Mouse (Mus musculus): ENCODE measurements around the gene Plppr3. TPM values are rescaled to one million over a fixed set of nuclear protein-coding genes. Genes with fewer than 3 reads are reported as not detected.
A peak's percentile ranks its signal among the peaks of the same experiment; 100 is the strongest.

The Plppr3 gene
- polyA plus RNA-seq (2014; fragmentation: Nextera tagmentation; extraction: Ambion mirVana), result 32.4 and 50.2 TPM in 2 replicates

- 0% methylated on average over 29 of the region's 57 CpGs for WGBS
- peaks cover 14% of the 10 kb centered on the region; the same call in 1 of the 2 replicates for H3K4me1 ChIP-seq (ENCODE audit: control insufficient read depth, insufficient read depth, low read length)
- H3K36me3 ChIP-seq (ENCODE audit: control insufficient read depth, insufficient read depth, low read length), result peaks cover 21% of the 10 kb centered on the region; the same call in 1 of the 2 replicates
- H3K27ac ChIP-seq (replicated peaks; ENCODE audit: low read depth, low read length), result peak within 1 kb of the TSS; percentile 85
- H3K9ac ChIP-seq (ENCODE audit: low read depth, low read length), result peak within 1 kb of the TSS; percentile 82
- no peaks in the 10 kb centered on the region for H3K27me3 ChIP-seq (replicated peaks; ENCODE audit: control insufficient read depth, insufficient read depth, low read length)
- H3K4me3 ChIP-seq (ENCODE audit: low read depth, low read length), result peak within 1 kb of the TSS; percentile 68
- no peaks in the 10 kb centered on the region for H3K9me3 ChIP-seq (ENCODE audit: control insufficient read depth, low read length)
- ATAC-seq (ENCODE audit: low read depth) (peak; percentile 91), DNase-seq (ENCODE audit: low spot score) (peak; percentile 83)
- peak within 1 kb of the TSS; percentile 81 for H3K4me2 ChIP-seq (ENCODE audit: low read depth, low read length)
Observed at GRCm38 (mm10) chr10:79874290-79874862, at the start of gene Plppr3, which contains the start of gene Prtn3. Plppr3 (minus strand) TSS chr10:79874634. Prtn3 (plus strand) TSS chr10:79874476.

GRCm38 (mm10) chr10:79921572-79921971 lies 47.1 kb upstream of the Plppr3 start:
- Histone ChIP-seq H3K9me3 (ENCODE audit: control insufficient read depth, low read length) (no peaks in the 10 kb centered on the region), H3K4me1 (ENCODE audit: control insufficient read depth, insufficient read depth, low read length) (peaks cover 18% of the 10 kb centered on the region), H3K27ac (replicated peaks; ENCODE audit: low read depth, low read length) (no peak overlapping the region), H3K9ac (ENCODE audit: low read depth, low read length) (no peak overlapping the region; the same call in 1 of the 2 replicates), H3K4me2 (ENCODE audit: low read depth, low read length) (peak overlapping the region; percentile 49), H3K27me3 (replicated peaks; ENCODE audit: control insufficient read depth, insufficient read depth, low read length) (peaks cover 60% of the 10 kb centered on the region), H3K4me3 (ENCODE audit: low read depth, low read length) (peak overlapping the region; percentile 32), H3K36me3 (ENCODE audit: control insufficient read depth, insufficient read depth, low read length) (no peaks in the 10 kb centered on the region)
- 1% methylated on average over 21 of the region's 34 CpGs for WGBS
- DNase-seq (ENCODE audit: low spot score) (peak; percentile 27), ATAC-seq (ENCODE audit: low read depth) (no peak)

DNA sequence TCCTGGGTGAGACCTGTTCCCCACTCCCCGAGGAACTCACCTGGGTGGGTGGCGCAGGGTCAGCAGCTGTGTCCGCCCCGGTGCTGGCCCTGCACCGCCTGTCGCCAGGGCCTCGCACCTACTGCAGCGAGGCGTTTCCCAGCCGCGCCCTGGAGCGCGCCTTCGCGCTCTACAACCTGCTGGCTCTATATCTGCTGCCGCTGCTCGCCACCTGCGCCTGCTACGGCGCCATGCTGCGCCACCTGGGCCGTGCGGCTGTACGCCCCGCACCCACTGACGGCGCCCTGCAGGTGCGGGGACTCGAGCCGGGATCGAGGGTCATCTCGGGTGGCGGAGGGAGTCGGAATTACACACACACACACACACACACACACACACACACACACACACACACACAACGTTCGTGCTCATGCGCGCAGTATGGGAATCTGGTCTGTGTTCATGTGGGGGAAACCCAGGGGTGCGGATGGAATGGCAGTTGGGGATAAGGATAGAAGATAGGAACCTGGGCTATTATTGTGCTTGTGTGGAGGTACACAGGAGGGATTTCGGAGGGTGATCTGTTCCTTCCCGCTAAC lies 46.6 kb upstream of the Plppr3 start, which contains the start of gene R3hdm4:
Gene R3hdm4, minus strand, starts transcription at position 251 of the 578 bp plus-strand sequence.
- H3K9ac ChIP-seq (ENCODE audit: low read depth, low read length), result no peak within 1 kb of the TSS; the same call in 1 of the 2 replicates

DNA sequence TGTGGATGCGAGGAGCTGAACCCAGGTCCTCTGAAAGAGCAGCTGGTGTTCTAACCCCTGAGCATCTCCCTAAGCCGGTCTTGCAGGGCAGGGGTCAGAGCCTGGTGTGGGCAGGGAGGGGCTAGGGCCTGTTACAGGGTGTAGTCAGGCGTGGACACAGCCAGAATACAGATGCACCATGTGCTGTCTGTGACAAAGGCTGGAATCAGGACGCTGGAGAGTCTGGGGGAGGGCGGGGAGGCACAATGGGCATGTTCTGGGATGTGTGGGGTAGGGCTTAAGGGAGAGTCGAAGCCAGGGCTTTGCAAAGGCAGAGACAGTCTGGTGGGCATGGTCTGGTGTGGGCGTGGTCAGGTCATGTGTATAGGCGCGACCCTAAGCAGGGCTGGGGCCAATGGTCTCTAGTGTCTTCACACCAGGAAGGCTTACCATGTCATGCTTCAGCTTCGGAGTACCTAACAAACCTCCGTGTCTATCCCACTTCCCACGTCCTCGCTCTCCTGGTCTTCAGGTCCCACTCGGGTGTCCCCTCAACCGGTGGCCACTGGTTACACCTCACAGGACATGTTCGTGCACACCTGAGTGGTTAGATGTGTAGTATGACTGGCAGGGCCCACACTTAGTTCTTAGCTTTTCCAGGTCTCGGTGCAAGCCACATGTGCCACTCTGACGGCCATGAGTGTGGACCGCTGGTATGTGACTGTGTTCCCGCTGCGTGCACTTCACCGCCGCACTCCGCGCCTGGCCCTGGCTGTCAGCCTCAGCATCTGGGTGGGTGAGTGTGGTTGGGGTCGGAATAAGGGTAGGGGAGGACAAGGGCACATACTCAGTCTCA lies 45.8 kb upstream of the Plppr3 start:
- Histone ChIP-seq H3K4me2 (ENCODE audit: low read depth, low read length) (no peak overlapping the region), H3K27me3 (replicated peaks; ENCODE audit: control insufficient read depth, insufficient read depth, low read length) (peaks cover 60% of the 10 kb centered on the region), H3K4me3 (ENCODE audit: low read depth, low read length) (peak overlapping the region; percentile 32), H3K9me3 (ENCODE audit: control insufficient read depth, low read length) (no peaks in the 10 kb centered on the region), H3K4me1 (ENCODE audit: control insufficient read depth, insufficient read depth, low read length) (peaks cover 21% of the 10 kb centered on the region), H3K27ac (replicated peaks; ENCODE audit: low read depth, low read length) (no peak overlapping the region), H3K9ac (ENCODE audit: low read depth, low read length) (no peak overlapping the region), H3K36me3 (ENCODE audit: control insufficient read depth, insufficient read depth, low read length) (no peaks in the 10 kb centered on the region)
- DNase-seq (ENCODE audit: low spot score) (no peak), ATAC-seq (ENCODE audit: low read depth) (no peak)
- WGBS, result 22% methylated on average over 25 of the region's 26 CpGs

More for the DNA sequence above, 46.6 kb upstream of the Plppr3 start, which contains the start of gene R3hdm4:
- H3K27me3 ChIP-seq (replicated peaks; ENCODE audit: control insufficient read depth, insufficient read depth, low read length), result peaks cover 60% of the 10 kb centered on the region
- no peak within 1 kb of the TSS for H3K27ac ChIP-seq (replicated peaks; ENCODE audit: low read depth, low read length)
- peak within 1 kb of the TSS; percentile 49 for H3K4me2 ChIP-seq (ENCODE audit: low read depth, low read length)
- peaks cover 18% of the 10 kb centered on the region for H3K4me1 ChIP-seq (ENCODE audit: control insufficient read depth, insufficient read depth, low read length)
- H3K36me3 ChIP-seq (ENCODE audit: control insufficient read depth, insufficient read depth, low read length), result no peaks in the 10 kb centered on the region
- peak within 1 kb of the TSS; percentile 32 for H3K4me3 ChIP-seq (ENCODE audit: low read depth, low read length)
- ATAC-seq (ENCODE audit: low read depth), result no peak
- no peaks in the 10 kb centered on the region for H3K9me3 ChIP-seq (ENCODE audit: control insufficient read depth, low read length)
- 6% methylated on average over 14 of the region's 41 CpGs for WGBS
- DNase-seq (ENCODE audit: low spot score), result no peak

DNA sequence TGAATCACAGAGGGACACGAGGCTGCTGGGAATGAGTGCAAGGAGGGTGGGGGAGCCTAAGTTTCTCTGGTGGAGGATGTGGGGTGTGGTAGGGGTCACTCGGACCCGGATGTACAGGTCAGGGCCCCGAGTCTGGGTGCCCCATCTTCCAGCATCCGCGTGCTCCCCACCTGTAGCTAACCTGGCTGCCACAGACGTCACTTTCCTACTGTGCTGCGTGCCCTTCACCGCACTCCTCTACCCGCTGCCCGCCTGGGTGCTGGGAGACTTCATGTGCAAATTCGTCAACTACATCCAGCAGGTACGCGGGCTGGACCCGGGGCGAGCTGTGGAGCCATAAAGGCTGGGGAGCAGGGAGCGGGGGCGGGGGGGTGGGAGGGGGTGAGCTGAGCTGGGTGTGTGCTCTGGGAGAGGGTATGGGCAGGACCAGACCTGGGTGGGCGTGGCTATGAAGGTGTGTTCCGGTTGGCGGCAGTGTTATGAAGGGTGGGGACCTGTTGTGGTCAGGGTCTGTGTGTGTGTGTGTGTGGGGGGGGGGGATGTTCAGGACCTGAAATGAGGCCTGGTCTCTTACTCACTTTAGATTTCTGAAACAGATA lies 44.9 kb upstream of the Plppr3 start:
- peak overlapping the region; percentile 37; the same call in 1 of the 2 replicates for H3K9ac ChIP-seq (ENCODE audit: low read depth, low read length)
- H3K27me3 ChIP-seq (replicated peaks; ENCODE audit: control insufficient read depth, insufficient read depth, low read length), result peaks cover 60% of the 10 kb centered on the region
- H3K4me2 ChIP-seq (ENCODE audit: low read depth, low read length), result peak overlapping the region; percentile 34
- H3K9me3 ChIP-seq (ENCODE audit: control insufficient read depth, low read length), result no peaks in the 10 kb centered on the region
- H3K36me3 ChIP-seq (ENCODE audit: control insufficient read depth, insufficient read depth, low read length), result no peaks in the 10 kb centered on the region
- H3K4me1 ChIP-seq (ENCODE audit: control insufficient read depth, insufficient read depth, low read length), result peaks cover 21% of the 10 kb centered on the region
- DNase-seq (ENCODE audit: low spot score) (no peak), ATAC-seq (ENCODE audit: low read depth) (no peak)
- H3K27ac ChIP-seq (replicated peaks; ENCODE audit: low read depth, low read length), result no peak overlapping the region
- WGBS, result 7% methylated on average over 18 of the region's 21 CpGs
- H3K4me3 ChIP-seq (ENCODE audit: low read depth, low read length), result peak overlapping the region; percentile 17; the same call in 1 of the 2 replicates

GRCm38 (mm10) chr10:79918231-79919078 lies 44.0 kb upstream of the Plppr3 start:
- Histone ChIP-seq H3K4me2 (ENCODE audit: low read depth, low read length) (peak overlapping the region; percentile 40), H3K4me3 (ENCODE audit: low read depth, low read length) (peak overlapping the region; percentile 18), H3K9ac (ENCODE audit: low read depth, low read length) (peak overlapping the region; percentile 45; the same call in 1 of the 2 replicates), H3K27ac (replicated peaks; ENCODE audit: low read depth, low read length) (no peak overlapping the region), H3K27me3 (replicated peaks; ENCODE audit: control insufficient read depth, insufficient read depth, low read length) (peaks cover 60% of the 10 kb centered on the region), H3K9me3 (ENCODE audit: control insufficient read depth, low read length) (no peaks in the 10 kb centered on the region), H3K36me3 (ENCODE audit: control insufficient read depth, insufficient read depth, low read length) (no peaks in the 10 kb centered on the region), H3K4me1 (ENCODE audit: control insufficient read depth, insufficient read depth, low read length) (peaks cover 21% of the 10 kb centered on the region)
- DNase-seq (ENCODE audit: low spot score) (no peak), ATAC-seq (ENCODE audit: low read depth) (no peak)
- 6% methylated on average over 32 of the region's 35 CpGs for WGBS

GRCm38 (mm10) chr10:79917532-79918100 lies 43.2 kb upstream of the Plppr3 start:
- H3K36me3 ChIP-seq (ENCODE audit: control insufficient read depth, insufficient read depth, low read length), result peaks cover under 1% of the 10 kb centered on the region; the same call in 1 of the 2 replicates
- H3K4me1 ChIP-seq (ENCODE audit: control insufficient read depth, insufficient read depth, low read length), result peaks cover 21% of the 10 kb centered on the region
- H3K9me3 ChIP-seq (ENCODE audit: control insufficient read depth, low read length), result no peaks in the 10 kb centered on the region
- peaks cover 53% of the 10 kb centered on the region for H3K27me3 ChIP-seq (replicated peaks; ENCODE audit: control insufficient read depth, insufficient read depth, low read length)
- peak overlapping the region; percentile 97 for H3K4me2 ChIP-seq (ENCODE audit: low read depth, low read length)
- WGBS, result 68% methylated on average over 5 of the region's 5 CpGs
- ATAC-seq (ENCODE audit: low read depth) (no peak), DNase-seq (ENCODE audit: low spot score) (no peak)
- peak overlapping the region; percentile 97 for H3K9ac ChIP-seq (ENCODE audit: low read depth, low read length)
- H3K4me3 ChIP-seq (ENCODE audit: low read depth, low read length), result peak overlapping the region; percentile 82
- H3K27ac ChIP-seq (replicated peaks; ENCODE audit: low read depth, low read length), result no peak overlapping the region
